16 mouse cellular contexts compared by ENCODE assay signal in genomic region chr3:142356661-142357060, GRCm38 (mm10). TPM values are rescaled to one million over a fixed set of nuclear protein-coding genes. Genes with fewer than 3 reads are reported as not detected.
DNase-seq lines count a peak whose midpoint lies in the region; ATAC-seq lines count a peak whose summit lies in the region.
"Had no signal": no experiment of that assay in that cellular context is flagged by ENCODE, and none has a peak within 500 bp of the region (broad histone marks: within the 10 kb centered on the region; RNA-seq: fewer than 3 reads in every experiment).

No protein-coding gene starts in this region.

- intact Hi-C loops in heart, postnatal 10 days (cut with DNase I) = no loop called here

- DNase-seq in spleen, postnatal 36 days (ENCODE audit: low spot score in 2 of 2) = peak; percentile 9 to 21
- DNase-seq in spleen, postnatal 14 days (ENCODE audit: low spot score in 2 of 2) = no peak
- DNase-seq in thymus, postnatal 25 days = peak; percentile 29
- DNase-seq in heart, postnatal 10 days = no peak
- no peak for DNase-seq in embryo, embryonic 10 days (ENCODE audit: low spot score)
- no peak for DNase-seq in layer of hippocampus, adult 9-11 months
- DNase-seq: heart, adult 18-20 months; kidney, adult 9 months; kidney, postnatal 4 days; layer of hippocampus, postnatal 36 days; liver, embryonic 13.5 days; lung, postnatal 14 days; right cerebral cortex, postnatal 4 days had no signal

- ATAC-seq in common myeloid progenitor, adult 5-6 weeks (replicated peaks; ENCODE audit: low read depth, poor library complexity, severe bottlenecking) = peak; percentile 90
- peak; percentile 61; the same call in 1 of the 2 replicates for ATAC-seq in monocyte, adult 5-6 weeks (replicated peaks; ENCODE audit: insufficient number of reproducible peaks, low FRiP score, low TSS enrichment, poor library complexity, severe bottlenecking)
- ATAC-seq: Patski had no signal

RNA-seq across cellular contexts. Expression of gene Pdlim5, which starts 38.8 kb away (rescaled TPM):
- 17.2 and 18.5 TPM in 2 replicates for total RNA-seq in common myeloid progenitor, adult 5-6 weeks (2017)
- total RNA-seq in monocyte, adult 5-6 weeks (2017) = 80.8 to 104 TPM (median 80.9 TPM) in 3 replicates
- total RNA-seq in heart, postnatal 10 days (2021) = 100 to 1,000 TPM; 523 to 617 TPM

Comparison
In these comparisons a context has a peak if more than half of its experiments do, and no peak if none do; other contexts are left out.
1. DNase-seq: peak in spleen, postnatal 36 days (2 of 2) and thymus, postnatal 25 days (single experiment); none in spleen, postnatal 14 days (0 of 2), heart, postnatal 10 days (0 of 2), embryo, embryonic 10 days (single experiment) and layer of hippocampus, adult 9-11 months (single experiment).